Mouse (Mus musculus): ENCODE data around the gene Igf2r.

The Igf2r gene

DNA sequence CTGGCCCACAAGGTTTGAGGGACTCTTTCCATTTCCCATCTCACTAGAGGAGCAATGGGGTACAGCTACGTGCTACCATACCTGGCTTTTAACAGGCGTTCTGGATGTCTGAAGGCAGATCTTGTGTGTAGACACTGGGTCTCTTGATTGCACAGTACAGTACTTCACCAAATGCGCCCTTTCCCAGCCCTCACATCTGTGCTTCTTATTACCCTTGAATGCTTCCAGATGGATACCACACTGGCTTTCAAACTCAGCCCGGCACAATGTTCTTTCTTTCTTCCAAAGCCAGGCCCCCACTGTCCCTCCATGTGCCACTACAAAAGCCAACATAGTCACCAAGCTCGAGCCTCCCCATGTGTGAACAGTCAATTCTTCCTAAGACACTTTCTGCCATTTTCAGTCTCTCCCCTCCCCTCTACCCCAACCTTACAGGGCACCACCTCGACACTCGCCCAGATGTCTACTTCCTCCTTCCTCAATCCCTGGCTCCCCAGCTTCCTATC lies 97.1 kb downstream of the Igf2r start:
- DNase-seq (ENCODE audit: low spot score in 2 of 2): no peak

GRCm38 (mm10) chr17:12671029-12671605 lies 98.3 kb downstream of the Igf2r start:
- DNase-seq (ENCODE audit: low spot score in 2 of 2): no peak

DNA sequence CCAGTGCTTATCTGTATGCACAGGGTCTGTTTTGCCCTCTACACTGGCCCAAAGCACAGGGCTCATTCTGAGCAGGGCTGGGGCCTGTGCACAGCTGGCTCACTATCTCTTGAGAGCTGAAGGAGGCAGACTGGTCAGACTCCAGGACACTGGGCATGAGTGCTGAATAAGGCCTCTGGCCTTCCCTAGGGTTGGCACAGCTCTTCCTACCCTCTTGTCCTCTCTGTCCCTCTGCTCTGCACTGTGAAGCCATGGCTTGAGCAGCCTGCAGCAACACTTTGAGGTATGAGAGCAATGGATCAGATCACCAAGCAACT lies 100.1 kb downstream of the Igf2r start:
- DNase-seq (ENCODE audit: low spot score in 2 of 2): no peak

DNA sequence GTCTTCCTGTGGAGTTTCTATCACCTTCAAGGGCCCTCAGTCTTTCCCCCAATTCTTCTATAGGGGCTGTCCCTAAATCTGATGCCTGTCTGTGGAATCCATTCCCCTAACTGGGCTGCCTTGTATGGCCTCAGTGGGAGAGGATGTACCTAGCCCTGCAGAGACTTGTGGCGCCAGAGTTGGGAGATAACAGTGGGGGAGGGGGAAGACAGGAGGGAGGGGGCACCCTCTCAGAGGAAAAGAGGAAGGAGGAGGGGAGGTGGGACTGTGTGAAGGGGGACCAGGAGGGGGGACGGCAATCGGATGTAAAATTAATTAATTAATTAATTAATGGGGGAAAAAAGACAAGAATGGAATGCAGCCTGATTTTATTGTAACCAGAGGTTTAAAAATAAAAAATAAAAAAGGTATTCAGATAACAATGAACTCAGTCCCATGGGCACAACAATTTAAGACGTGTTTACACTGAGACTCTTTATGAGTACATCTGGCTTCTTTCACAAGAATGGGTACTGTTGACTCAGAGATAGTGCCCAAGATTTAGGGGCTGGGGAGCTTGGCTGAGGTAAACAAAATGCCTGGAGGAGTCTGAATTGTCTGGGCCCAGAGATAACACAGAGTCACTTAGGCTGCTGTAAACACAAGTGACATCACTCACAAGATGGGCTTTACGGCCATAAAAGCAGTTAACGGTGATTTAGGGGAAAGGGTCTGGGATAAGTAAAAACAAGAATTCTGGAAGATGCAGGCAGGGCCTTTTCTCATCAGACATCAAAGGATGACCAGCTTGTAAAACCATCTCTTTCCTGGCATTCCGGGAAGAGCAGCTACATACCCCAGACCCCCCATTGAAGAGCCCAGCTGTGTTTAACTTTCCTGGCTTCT lies 100.7 kb downstream of the Igf2r start:
- no peak for DNase-seq (ENCODE audit: low spot score in 2 of 2)

- no peak for DNase-seq (ENCODE audit: low spot score in 2 of 2)
Observed at GRCm38 (mm10) chr17:12664156-12664555, 105.3 kb downstream of the Igf2r start.

GRCm38 (mm10) chr17:12660572-12661260 lies 108.7 kb downstream of the Igf2r start:
- no peak for DNase-seq (ENCODE audit: low spot score in 2 of 2)

DNA sequence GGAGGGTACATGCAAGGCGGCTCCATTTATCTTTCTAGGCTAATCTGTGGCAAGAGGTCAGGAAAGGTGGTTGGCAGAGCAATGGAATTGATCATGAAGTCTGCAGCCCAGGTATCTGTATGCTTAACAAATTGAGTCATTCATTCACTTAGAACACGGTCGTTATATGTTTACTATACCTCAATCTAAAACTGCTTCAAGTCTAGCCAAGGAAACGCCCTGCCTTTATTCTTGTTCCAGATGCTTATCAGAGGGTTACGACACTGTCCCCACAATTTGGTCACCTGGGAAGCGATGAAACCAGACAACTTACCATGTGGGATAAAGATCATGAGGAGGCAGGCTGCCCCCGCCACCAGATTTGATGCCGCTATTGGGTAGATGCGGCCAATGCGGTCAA lies 110.2 kb downstream of the Igf2r start:
- no peak for DNase-seq (ENCODE audit: low spot score in 2 of 2)

DNA sequence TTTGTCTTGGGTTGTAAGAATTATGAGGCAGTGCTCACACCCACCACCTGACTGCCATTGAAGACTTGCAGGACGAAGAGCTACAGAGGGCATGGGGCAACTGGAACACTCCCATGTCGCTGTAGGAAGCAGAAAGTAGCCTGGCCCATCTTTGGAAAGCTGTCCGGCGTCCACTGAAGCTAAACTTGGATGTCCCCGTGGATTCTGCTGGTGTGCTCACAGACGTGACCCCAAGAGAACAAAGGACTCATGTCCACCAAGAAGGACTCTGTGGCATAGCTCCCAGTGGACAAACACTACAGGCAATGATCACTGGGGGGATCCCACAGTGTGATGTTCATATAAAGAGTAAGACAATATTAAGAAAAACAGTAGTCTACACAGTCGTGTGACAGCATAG lies 110.7 kb downstream of the Igf2r start:
- no peak for DNase-seq (ENCODE audit: low spot score in 2 of 2)

GRCm38 (mm10) chr17:12655826-12656225 lies 113.6 kb downstream of the Igf2r start:
- DNase-seq (ENCODE audit: low spot score in 2 of 2): no peak

DNA sequence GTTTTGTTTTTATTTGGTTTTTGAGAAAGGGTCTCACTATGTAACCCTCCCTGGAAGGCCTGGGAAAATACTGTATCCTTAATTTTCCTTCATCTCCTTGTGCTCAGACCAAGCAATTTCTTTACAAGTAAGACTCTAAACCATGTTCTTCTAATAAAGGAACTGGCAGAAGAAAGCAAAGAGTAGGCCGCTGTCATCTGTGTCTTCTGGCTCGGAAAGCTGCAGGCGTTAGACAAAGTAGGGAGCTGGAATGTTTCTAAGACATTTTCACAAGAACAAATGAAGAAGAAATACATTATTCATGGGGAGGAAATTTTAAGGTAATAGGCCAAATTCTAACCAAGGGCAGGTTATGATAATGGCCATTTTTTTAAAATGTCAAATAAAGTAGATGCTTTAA lies 115.4 kb downstream of the Igf2r start:
- no peak for DNase-seq (ENCODE audit: low spot score in 2 of 2)

GRCm38 (mm10) chr17:12652604-12653003 lies 116.9 kb downstream of the Igf2r start:
- DNase-seq (ENCODE audit: low spot score in 2 of 2): no peak

DNA sequence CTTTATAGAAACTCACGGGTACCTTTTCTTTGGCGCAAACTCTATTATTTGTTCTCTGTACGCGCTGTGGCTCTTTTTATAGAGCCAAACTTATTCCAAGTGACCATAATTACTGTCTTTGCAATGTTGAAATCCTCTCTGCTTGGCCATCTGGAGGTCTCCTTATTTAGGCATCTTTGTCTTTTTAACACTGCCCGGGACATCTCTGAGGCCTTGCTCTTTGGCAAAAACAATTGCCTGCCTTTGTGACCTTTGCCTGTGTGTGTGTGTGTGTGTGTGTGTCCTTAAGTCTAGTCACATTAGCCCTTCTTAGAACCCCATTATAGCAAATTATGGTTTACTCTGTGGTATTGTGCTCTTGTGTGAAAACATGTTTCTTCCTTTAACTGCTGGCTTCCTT lies 124.0 kb downstream of the Igf2r start:
- no peak for DNase-seq (ENCODE audit: low spot score in 2 of 2)

DNA sequence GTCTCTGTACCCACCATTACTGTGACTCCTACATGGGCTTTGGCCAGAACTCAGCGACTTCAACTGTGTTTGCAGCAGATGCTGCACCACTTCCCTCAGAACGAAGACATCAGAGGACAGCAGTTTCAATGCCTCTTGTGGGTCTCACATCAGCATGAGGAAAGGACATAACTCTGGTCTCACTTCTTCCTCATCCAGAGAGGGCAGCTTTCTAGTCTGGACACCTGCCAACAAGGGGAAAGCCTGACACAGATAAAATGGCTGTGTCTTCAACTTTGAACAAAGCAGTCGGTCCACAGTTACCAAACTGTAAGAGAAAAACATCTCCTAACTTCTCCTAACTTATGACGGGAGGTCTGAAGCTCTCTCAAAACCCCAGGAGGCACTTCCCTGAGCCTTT lies 128.4 kb downstream of the Igf2r start:
- no peak for DNase-seq (ENCODE audit: low spot score in 2 of 2)

- DNase-seq (ENCODE audit: low spot score in 2 of 2): no peak
Observed at GRCm38 (mm10) chr17:12639585-12639984, 129.9 kb downstream of the Igf2r start.

GRCm38 (mm10) chr17:12634814-12635213 lies 134.7 kb downstream of the Igf2r start:
- DNase-seq (ENCODE audit: low spot score in 2 of 2): no peak

Data from urinary bladder, postnatal 36 days (tissue).